Mouse (Mus musculus): ENCODE measurements around the gene Enpp4.

DNA sequence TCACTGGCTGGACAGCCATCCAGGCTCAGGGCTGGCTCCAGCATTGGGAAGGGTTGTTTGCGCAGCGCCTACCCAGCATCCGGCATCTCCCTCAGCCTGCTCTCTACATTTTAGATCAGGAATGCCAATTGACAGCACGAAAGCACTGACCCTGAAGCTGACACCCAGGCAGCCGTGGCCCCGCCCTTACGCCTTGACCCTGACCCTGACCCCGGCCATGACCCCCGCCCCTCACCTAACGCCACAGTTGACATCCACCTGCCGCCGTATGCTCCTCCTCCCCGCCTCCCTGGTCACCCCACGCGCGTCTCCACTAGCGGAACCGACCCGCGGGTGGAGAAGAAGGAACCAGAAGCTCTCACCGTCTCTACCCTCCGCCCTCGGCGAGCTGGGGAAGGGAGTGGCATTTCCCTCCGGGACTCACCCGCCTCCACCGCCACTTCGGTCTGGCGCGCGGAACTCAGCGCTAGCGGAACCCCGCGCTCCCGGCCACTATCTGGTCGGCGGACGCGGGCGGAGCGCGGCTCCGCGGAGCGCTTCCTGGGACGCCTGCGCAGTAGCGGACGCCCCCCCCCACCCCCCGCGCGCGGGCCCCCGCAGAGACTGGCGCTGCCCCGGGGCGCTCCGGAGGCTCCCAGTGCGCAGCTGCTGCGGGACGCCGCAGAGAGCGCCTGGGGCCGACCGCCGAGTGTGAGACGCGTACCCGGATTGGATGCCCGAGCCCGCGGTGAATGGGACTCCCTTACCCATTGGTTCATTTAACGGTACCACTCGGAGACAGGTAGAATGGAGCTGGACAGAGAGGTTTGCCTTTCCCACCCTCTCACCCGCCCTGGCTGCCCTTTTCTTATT lies at the start of gene Enpp4:
- TF ChIP-seq POLR2A (IDR thresholded peaks at IDR 0.05; ENCODE audit: low read depth, low read length) (peak; percentile 17; the same call in 1 of the 2 replicates), CTCF (IDR thresholded peaks at IDR 0.05; ENCODE audit: extremely low read depth, insufficient read length, insufficient replicate concordance, low read depth, low read length) (no peak)
